Mouse (Mus musculus): Measurements from ENCODE around the gene Itga4.

- TF ChIP-seq POLR2A (IDR thresholded peaks at IDR 0.05; ENCODE audit: low read depth, low read length): no peak
- TF ChIP-seq CTCF (conservative IDR thresholded peaks at IDR 0.05; ENCODE audit: insufficient read depth, insufficient read length, low read depth, low read length): no peak
Observed at GRCm38 (mm10) chr2:79278581-79278980, 23.4 kb downstream of the Itga4 start.

Data from kidney, adult 2 months (tissue).